Mouse (Mus musculus): ENCODE data around the gene Sprr2h. TPM values are rescaled to one million over a fixed set of nuclear protein-coding genes. Genes with fewer than 3 reads are reported as not detected.

Gene Sprr2h
- polyA plus RNA-seq (2015; fragmentation: Nextera tagmentation; extraction: Ambion mirVana), result not detected in 2 replicates

GRCm38 (mm10) chr3:92385385-92385784, at the start of gene Sprr2h:
Gene Sprr2h, plus strand, starts transcription at chr3:92385685.
- no peak within 1 kb of the TSS for H3K4me2 ChIP-seq
- no peak for ATAC-seq (ENCODE audit: low FRiP score)
- no peaks in the 10 kb centered on the region for H3K4me1 ChIP-seq (replicated peaks)
- H3K27ac ChIP-seq, result no peak within 1 kb of the TSS
- H3K4me3 ChIP-seq, result no peak within 1 kb of the TSS
- no peaks in the 10 kb centered on the region for H3K27me3 ChIP-seq
- H3K9ac ChIP-seq, result no peak within 1 kb of the TSS
- 87% methylated on average over 1 of the region's 1 CpGs for WGBS
- no peaks in the 10 kb centered on the region for H3K9me3 ChIP-seq
- H3K36me3 ChIP-seq, result no peaks in the 10 kb centered on the region

- no peaks in the 10 kb centered on the region for H3K4me1 ChIP-seq (replicated peaks)
- no peak overlapping the region for H3K4me2 ChIP-seq
- no peak overlapping the region for H3K4me3 ChIP-seq
- H3K36me3 ChIP-seq, result no peaks in the 10 kb centered on the region
- H3K27ac ChIP-seq, result no peak overlapping the region
- whole genome bisulfite sequencing, result 86% methylated on average over 1 of the region's 1 CpGs
- no peaks in the 10 kb centered on the region for H3K9me3 ChIP-seq
- no peak for ATAC-seq (ENCODE audit: low FRiP score)
- H3K27me3 ChIP-seq, result no peaks in the 10 kb centered on the region
- no peak overlapping the region for H3K9ac ChIP-seq
Measured at GRCm38 (mm10) chr3:92336278-92336677, 49.2 kb upstream of the Sprr2h start.

GRCm38 (mm10) chr3:92338840-92339239, 46.6 kb upstream of the Sprr2h start, which contains the start of gene Sprr2d:
Gene Sprr2d, plus strand, starts transcription at chr3:92339140.
- Histone ChIP-seq H3K36me3 (no peaks in the 10 kb centered on the region), H3K9ac (no peak within 1 kb of the TSS), H3K9me3 (no peaks in the 10 kb centered on the region), H3K27me3 (no peaks in the 10 kb centered on the region), H3K27ac (no peak within 1 kb of the TSS), H3K4me2 (no peak within 1 kb of the TSS), H3K4me1 (replicated peaks) (no peaks in the 10 kb centered on the region), H3K4me3 (no peak within 1 kb of the TSS)
- no peak for ATAC-seq (ENCODE audit: low FRiP score)
- WGBS, result 88% methylated on average over 5 of the region's 5 CpGs

GRCm38 (mm10) chr3:92351843-92352242, 33.6 kb upstream of the Sprr2h start, which contains the start of gene Sprr2e:
Gene Sprr2e, plus strand, starts transcription at chr3:92352143.
- no peak for ATAC-seq (ENCODE audit: low FRiP score)
- Histone ChIP-seq H3K36me3 (no peaks in the 10 kb centered on the region), H3K27me3 (no peaks in the 10 kb centered on the region), H3K4me1 (replicated peaks) (no peaks in the 10 kb centered on the region), H3K9ac (no peak within 1 kb of the TSS), H3K9me3 (no peaks in the 10 kb centered on the region), H3K27ac (no peak within 1 kb of the TSS), H3K4me3 (no peak within 1 kb of the TSS), H3K4me2 (no peak within 1 kb of the TSS)
- 85% methylated on average over 2 of the region's 2 CpGs for WGBS

GRCm38 (mm10) chr3:92361619-92362018, 23.9 kb upstream of the Sprr2h start:
- Histone ChIP-seq H3K4me3 (no peak overlapping the region), H3K9ac (no peak overlapping the region), H3K9me3 (no peaks in the 10 kb centered on the region; the same call in 1 of the 2 replicates), H3K27me3 (no peaks in the 10 kb centered on the region), H3K4me2 (no peak overlapping the region), H3K4me1 (replicated peaks) (no peaks in the 10 kb centered on the region), H3K27ac (no peak overlapping the region), H3K36me3 (no peaks in the 10 kb centered on the region)
- no peak for ATAC-seq (ENCODE audit: low FRiP score)

GRCm38 (mm10) chr3:92364887-92365286, 20.6 kb upstream of the Sprr2h start, which contains the start of gene Sprr2f:
Gene Sprr2f, plus strand, starts transcription at chr3:92365187.
- H3K27me3 ChIP-seq, result no peaks in the 10 kb centered on the region
- H3K9me3 ChIP-seq, result no peaks in the 10 kb centered on the region
- H3K36me3 ChIP-seq, result no peaks in the 10 kb centered on the region
- H3K4me2 ChIP-seq, result no peak within 1 kb of the TSS
- no peaks in the 10 kb centered on the region for H3K4me1 ChIP-seq (replicated peaks)
- ATAC-seq (ENCODE audit: low FRiP score), result no peak
- H3K9ac ChIP-seq, result no peak within 1 kb of the TSS
- no peak within 1 kb of the TSS for H3K27ac ChIP-seq
- WGBS, result 73% methylated on average over 3 of the region's 3 CpGs
- H3K4me3 ChIP-seq, result no peak within 1 kb of the TSS

- no peak for ATAC-seq (ENCODE audit: low FRiP score)
- Histone ChIP-seq H3K4me2 (no peak overlapping the region), H3K27ac (no peak overlapping the region), H3K27me3 (no peaks in the 10 kb centered on the region), H3K9ac (no peak overlapping the region), H3K4me3 (no peak overlapping the region), H3K4me1 (replicated peaks) (no peaks in the 10 kb centered on the region), H3K36me3 (no peaks in the 10 kb centered on the region), H3K9me3 (no peaks in the 10 kb centered on the region)
- 80% methylated on average over 2 of the region's 2 CpGs for WGBS
Measured at GRCm38 (mm10) chr3:92373613-92374012, 11.9 kb upstream of the Sprr2h start.

- H3K27ac ChIP-seq, result no peak overlapping the region
- ATAC-seq (ENCODE audit: low FRiP score), result no peak
- 64% methylated on average over 1 of the region's 1 CpGs for WGBS
- H3K4me3 ChIP-seq, result no peak overlapping the region
- H3K4me1 ChIP-seq (replicated peaks), result no peaks in the 10 kb centered on the region
- no peak overlapping the region for H3K4me2 ChIP-seq
- H3K9ac ChIP-seq, result no peak overlapping the region
- H3K36me3 ChIP-seq, result no peaks in the 10 kb centered on the region
- no peaks in the 10 kb centered on the region for H3K27me3 ChIP-seq
- no peaks in the 10 kb centered on the region for H3K9me3 ChIP-seq
Measured at GRCm38 (mm10) chr3:92394301-92394700, 8.8 kb downstream of the Sprr2h start.

- no peaks in the 10 kb centered on the region for H3K4me1 ChIP-seq (replicated peaks)
- 98% methylated on average over 2 of the region's 2 CpGs for WGBS
- no peaks in the 10 kb centered on the region for H3K9me3 ChIP-seq
- no peak within 1 kb of the TSS for H3K9ac ChIP-seq
- H3K4me2 ChIP-seq, result no peak within 1 kb of the TSS
- H3K36me3 ChIP-seq, result no peaks in the 10 kb centered on the region
- ATAC-seq (ENCODE audit: low FRiP score), result no peak
- no peaks in the 10 kb centered on the region for H3K27me3 ChIP-seq
- H3K27ac ChIP-seq, result no peak within 1 kb of the TSS
- H3K4me3 ChIP-seq, result no peak within 1 kb of the TSS
Measured at GRCm38 (mm10) chr3:92407691-92408090, 22.2 kb downstream of the Sprr2h start, which contains the start of gene Sprr2i. Gene Sprr2i, plus strand, starts transcription at chr3:92407991.

GRCm38 (mm10) chr3:92417782-92418181, 32.3 kb downstream of the Sprr2h start, which contains the start of gene Sprr2j-ps:
Gene Sprr2j-ps, plus strand, starts transcription at chr3:92418082.
- WGBS, result 99% methylated on average over 2 of the region's 2 CpGs
- Histone ChIP-seq H3K4me2 (no peak within 1 kb of the TSS), H3K27ac (no peak within 1 kb of the TSS), H3K9ac (no peak within 1 kb of the TSS), H3K4me1 (replicated peaks) (no peaks in the 10 kb centered on the region), H3K9me3 (no peaks in the 10 kb centered on the region), H3K4me3 (no peak within 1 kb of the TSS), H3K36me3 (no peaks in the 10 kb centered on the region), H3K27me3 (no peaks in the 10 kb centered on the region)
- ATAC-seq (ENCODE audit: low FRiP score), result no peak

- Histone ChIP-seq H3K9me3 (0 out of 2 replicates have a peak, but pooled peaks cover 3% of the 10 kb centered on the region), H3K27me3 (no peaks in the 10 kb centered on the region), H3K4me1 (replicated peaks) (no peaks in the 10 kb centered on the region), H3K9ac (no peak within 1 kb of the TSS), H3K27ac (no peak within 1 kb of the TSS), H3K4me2 (no peak within 1 kb of the TSS), H3K36me3 (no peaks in the 10 kb centered on the region), H3K4me3 (no peak within 1 kb of the TSS)
- WGBS, result 94% methylated on average over 6 of the region's 6 CpGs
- no peak for ATAC-seq (ENCODE audit: low FRiP score)
Measured at GRCm38 (mm10) chr3:92429323-92429722, 43.8 kb downstream of the Sprr2h start, which contains the start of gene Gm9774. Gene Gm9774, minus strand, starts transcription at chr3:92429423.

- no peaks in the 10 kb centered on the region for H3K36me3 ChIP-seq
- WGBS, result 93% methylated on average over 2 of the region's 2 CpGs
Measured at GRCm38 (mm10) chr3:92432282-92432681, 46.8 kb downstream of the Sprr2h start, which contains the start of gene Sprr2k. Gene Sprr2k, plus strand, starts transcription at chr3:92432582.

More at GRCm38 (mm10) chr3:92432282-92432681, 46.8 kb downstream of the Sprr2h start, which contains the start of gene Sprr2k:
- Histone ChIP-seq H3K4me3 (no peak within 1 kb of the TSS), H3K9ac (no peak within 1 kb of the TSS), H3K27ac (no peak within 1 kb of the TSS), H3K4me1 (replicated peaks) (no peaks in the 10 kb centered on the region), H3K27me3 (no peaks in the 10 kb centered on the region), H3K4me2 (no peak within 1 kb of the TSS), H3K9me3 (0 out of 2 replicates have a peak, but pooled peaks cover 3% of the 10 kb centered on the region)
- ATAC-seq (ENCODE audit: low FRiP score), result no peak
